Mouse (Mus musculus) lung, embryonic 15.5 days (tissue): ENCODE results near the gene Scnn1b. TPM values are rescaled to one million over a fixed set of nuclear protein-coding genes. Genes with fewer than 3 reads are reported as not detected.

ENCODE experiments used
- ATAC-seq: fragments of 200-750 bp; cut with Nextera tagmentation; 2 replicates; pipeline ENCODE4 v1.8.0; 2017; ENCODE audit warnings: moderate number of reproducible peaks, borderline replicate concordance; ENCODE audit not compliant: low FRiP score, low TSS enrichment; ENCODE audit errors: extremely low read depth
- H3K27ac ChIP-seq: fragments of 300-500 bp; sonication (generic); 2 replicates; pipeline ENCODE4 v1.5.1; 2015; ENCODE audit warnings: moderate library complexity, mild to moderate bottlenecking, inconsistent platforms
- H3K27me3 ChIP-seq: fragments of 300-500 bp; sonication (generic); 2 replicates; pipeline ENCODE4 v1.6.1; 2015; ENCODE audit warnings: inconsistent platforms
- H3K36me3 ChIP-seq: fragments of 300-500 bp; sonication (generic); 2 replicates; pipeline ENCODE4 v1.6.1; 2015; ENCODE audit warnings: inconsistent platforms
- H3K4me1 ChIP-seq: fragments of 300-500 bp; sonication (generic); 2 replicates; pipeline ENCODE4 v1.6.1; 2015; ENCODE audit warnings: inconsistent platforms
- H3K4me2 ChIP-seq: fragments of 300-500 bp; sonication (generic); 2 replicates; pipeline ENCODE4 v1.6.1; 2015; ENCODE audit warnings: inconsistent platforms, mild to moderate bottlenecking, moderate library complexity
- H3K4me3 ChIP-seq: fragments of 300-500 bp; sonication (generic); 2 replicates; pipeline ENCODE4 v1.5.1; 2015; ENCODE audit warnings: mild to moderate bottlenecking, inconsistent platforms
- H3K9ac ChIP-seq: fragments of 300-500 bp; sonication (generic); 2 replicates; pipeline ENCODE4 v1.6.1; 2015; ENCODE audit warnings: inconsistent platforms
- H3K9me3 ChIP-seq: fragments of 300-500 bp; sonication (generic); 2 replicates; pipeline ENCODE4 v1.6.1; 2016; ENCODE audit warnings: inconsistent platforms
- WGBS: fragments of 180-500 bp; shearing (Covaris S2); methylation state at CpG from one replicate; pipeline ENCODE4 v1.1.7; 2015; 5-methylcytosine and 5-hydroxymethylcytosine counted together
- polyA plus RNA-seq: library from polyadenylated mRNA; unstranded; fragments of >200 nt; fragmentation: Nextera tagmentation; extraction: Ambion mirVana; gene quantifications from 2 replicates; pipeline ENCODE4 v1.2.1, GENCODE M21; 2015

The Scnn1b gene
- polyA plus RNA-seq, 1 experiment from 2014 or later: 6.8 TPM

DNA sequence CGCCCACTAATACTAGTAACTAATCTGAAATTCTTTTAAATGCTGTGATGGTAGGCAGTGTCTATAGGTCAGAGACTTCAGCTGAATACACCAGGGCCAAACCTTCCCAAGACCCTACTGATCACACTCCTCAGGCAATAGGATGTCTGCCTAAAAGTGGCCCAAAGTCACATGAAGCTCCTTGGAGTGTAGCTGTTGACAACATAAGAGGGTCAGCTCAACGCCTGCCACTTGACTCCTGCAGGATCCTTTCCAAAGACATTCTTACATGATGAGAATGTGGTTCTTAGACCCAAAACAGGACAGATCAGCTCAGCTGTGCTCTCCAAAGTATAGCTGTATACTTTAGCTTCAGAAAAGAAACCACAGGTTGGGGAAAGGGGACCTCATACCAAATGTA, 77.5 kb downstream of the Scnn1b start:
- H3K4me2 ChIP-seq: no peak overlapping the region
- H3K4me3 ChIP-seq: no peak overlapping the region
- peak overlapping the region; percentile 87 for H3K27ac ChIP-seq
- ATAC-seq: no peak
- WGBS: 74% methylated on average over 2 of the region's 2 CpGs
- 0 out of 2 replicates have a peak, but pooled peaks cover 8% of the 10 kb centered on the region for H3K36me3 ChIP-seq
- H3K4me1 ChIP-seq: peaks cover 33% of the 10 kb centered on the region
- H3K9ac ChIP-seq: no peak overlapping the region
- no peaks in the 10 kb centered on the region for H3K27me3 ChIP-seq
- no peaks in the 10 kb centered on the region for H3K9me3 ChIP-seq

DNA sequence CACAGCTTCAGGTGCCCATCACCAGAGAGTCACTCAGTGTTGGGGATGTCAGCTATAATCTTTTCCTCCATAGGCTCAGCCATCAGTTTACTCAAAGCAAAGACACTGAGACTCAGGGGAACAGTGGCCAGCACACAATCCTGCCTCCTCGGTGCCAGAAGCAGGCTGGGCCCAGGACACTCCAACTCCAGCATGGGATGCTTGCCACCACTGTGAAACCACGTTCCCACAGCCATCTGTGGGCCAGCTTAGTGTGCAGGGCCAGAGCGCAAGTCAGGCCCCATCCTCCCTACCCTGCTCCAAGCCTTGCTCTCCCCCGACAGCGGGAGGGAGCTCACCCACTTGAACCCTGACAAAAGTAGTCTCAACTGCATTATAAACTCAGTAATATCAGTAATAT, 81.4 kb downstream of the Scnn1b start:
- Histone ChIP-seq H3K27ac (0 out of 2 replicates have a peak overlapping the region, but pooled peaks have one; percentile 41), H3K9ac (no peak overlapping the region), H3K4me1 (no peaks in the 10 kb centered on the region; the same call in 1 of the 2 replicates), H3K9me3 (no peaks in the 10 kb centered on the region), H3K36me3 (peaks cover 20% of the 10 kb centered on the region; the same call in 1 of the 2 replicates), H3K27me3 (no peaks in the 10 kb centered on the region), H3K4me3 (no peak overlapping the region), H3K4me2 (no peak overlapping the region)
- 75% methylated on average over 5 of the region's 5 CpGs for WGBS
- no peak for ATAC-seq

DNA sequence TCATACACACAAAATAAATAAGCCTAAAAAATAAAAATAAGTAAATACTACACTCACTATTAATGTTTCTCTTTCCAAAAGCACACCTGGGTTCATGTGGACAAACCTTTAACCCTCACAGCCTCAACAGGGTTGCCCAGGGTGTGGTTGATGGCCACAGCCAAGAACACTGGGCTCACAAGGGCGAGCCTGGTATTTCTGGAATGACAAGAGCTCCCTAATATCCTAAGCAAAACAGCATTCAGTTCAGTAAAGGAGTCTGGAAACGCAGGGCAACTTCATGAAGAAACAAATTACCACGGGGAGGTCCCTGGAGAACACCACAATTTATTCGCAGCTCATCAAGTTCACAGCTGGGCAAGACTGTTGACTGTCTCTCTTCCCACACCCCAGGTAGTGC, 82.7 kb downstream of the Scnn1b start:
- 55% methylated on average over 4 of the region's 4 CpGs for WGBS
- H3K4me3 ChIP-seq: no peak overlapping the region
- H3K9ac ChIP-seq: no peak overlapping the region
- H3K4me2 ChIP-seq: no peak overlapping the region
- peaks cover 21% of the 10 kb centered on the region; the same call in 1 of the 2 replicates for H3K36me3 ChIP-seq
- H3K27me3 ChIP-seq: no peaks in the 10 kb centered on the region
- H3K9me3 ChIP-seq: no peaks in the 10 kb centered on the region
- no peak; the same call in 1 of the 2 replicates for ATAC-seq
- H3K4me1 ChIP-seq: no peaks in the 10 kb centered on the region
- H3K27ac ChIP-seq: peak overlapping the region; percentile 77

DNA sequence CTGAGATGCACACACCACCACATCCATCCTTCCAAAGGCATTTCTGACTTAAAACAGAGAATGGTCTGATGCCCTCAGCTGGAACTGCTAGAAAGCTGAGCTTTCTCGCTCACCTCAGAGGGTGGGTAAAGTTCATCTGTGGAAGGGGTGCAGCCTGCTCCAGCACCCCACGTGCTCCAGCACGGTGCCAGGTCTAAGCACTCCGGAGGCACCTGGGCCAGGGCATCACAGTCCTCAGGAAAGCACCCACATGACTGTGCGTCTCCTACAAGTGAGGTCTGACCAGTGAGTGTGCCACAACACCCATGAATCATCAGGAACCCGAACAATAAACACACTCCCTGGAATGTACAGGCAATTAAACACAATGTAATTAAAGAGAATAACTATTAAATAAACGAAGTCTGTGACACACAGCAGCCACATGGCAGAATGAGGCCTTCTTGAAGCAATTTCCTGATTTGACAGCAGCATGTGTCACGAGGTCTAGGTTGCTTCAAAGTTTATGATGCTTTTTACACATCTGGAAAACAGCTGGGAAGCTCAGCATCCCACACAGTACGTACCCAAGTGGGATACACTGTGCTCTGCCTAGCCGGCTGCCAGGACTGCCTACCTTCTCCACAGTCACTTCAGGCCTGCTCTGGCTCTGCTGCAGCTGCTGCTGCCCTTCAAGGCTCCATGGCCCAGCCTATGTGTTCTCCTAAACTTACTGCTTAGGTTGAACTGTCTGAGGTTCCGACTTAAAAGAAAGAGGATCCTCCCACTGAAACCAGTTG, 90.2 kb downstream of the Scnn1b start:
- no peaks in the 10 kb centered on the region for H3K27me3 ChIP-seq
- no peaks in the 10 kb centered on the region for H3K9me3 ChIP-seq
- no peak overlapping the region for H3K4me3 ChIP-seq
- WGBS: 80% methylated on average over 11 of the region's 11 CpGs
- no peak overlapping the region for H3K4me2 ChIP-seq
- no peak overlapping the region for H3K27ac ChIP-seq
- no peak for ATAC-seq
- H3K36me3 ChIP-seq: peaks cover 19% of the 10 kb centered on the region; the same call in 1 of the 2 replicates
- no peaks in the 10 kb centered on the region for H3K4me1 ChIP-seq
- H3K9ac ChIP-seq: no peak overlapping the region

GRCm38 (mm10) chr7:121955802-121956201, 91.0 kb downstream of the Scnn1b start:
- no peak for ATAC-seq
- no peak overlapping the region for H3K4me3 ChIP-seq
- peaks cover 16% of the 10 kb centered on the region; the same call in 1 of the 2 replicates for H3K36me3 ChIP-seq
- H3K9me3 ChIP-seq: no peaks in the 10 kb centered on the region
- no peaks in the 10 kb centered on the region for H3K4me1 ChIP-seq
- no peaks in the 10 kb centered on the region for H3K27me3 ChIP-seq
- no peak overlapping the region for H3K9ac ChIP-seq
- no peak overlapping the region for H3K27ac ChIP-seq
- H3K4me2 ChIP-seq: no peak overlapping the region
- 69% methylated on average over 12 of the region's 12 CpGs for WGBS

DNA sequence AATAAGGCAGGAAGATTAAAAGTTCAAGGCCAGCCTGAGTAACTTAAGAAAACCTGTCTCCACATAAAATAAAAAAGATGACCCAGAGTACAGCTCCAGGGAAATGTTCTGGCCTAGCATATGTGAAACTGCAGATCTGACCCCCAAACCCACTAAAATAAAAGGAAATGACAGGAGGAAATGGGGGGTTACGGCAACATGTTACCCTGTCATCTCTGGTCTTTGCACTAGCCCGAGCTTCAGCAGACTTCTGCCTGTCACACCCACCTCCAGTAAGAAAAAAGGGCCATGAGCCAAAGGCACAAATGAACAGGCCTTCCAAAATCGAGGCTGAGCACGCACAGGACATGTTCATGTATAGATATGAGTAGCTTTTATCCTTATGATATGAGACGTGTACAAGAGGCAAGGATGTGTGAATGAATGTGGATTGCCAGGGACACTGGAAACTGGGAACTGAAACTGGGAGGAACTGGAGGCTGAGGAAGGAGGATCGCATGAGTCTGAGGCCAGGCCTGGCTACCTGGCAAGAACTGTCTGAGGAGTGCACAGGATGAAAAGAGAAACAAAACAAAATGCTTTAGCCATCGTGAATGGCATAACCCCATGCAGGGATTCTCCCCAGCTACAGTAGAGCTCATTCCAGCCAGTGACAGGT, 97.2 kb downstream of the Scnn1b start:
- WGBS: 80% methylated on average over 7 of the region's 7 CpGs
- no peaks in the 10 kb centered on the region for H3K9me3 ChIP-seq
- no peak overlapping the region for H3K4me3 ChIP-seq
- no peaks in the 10 kb centered on the region for H3K4me1 ChIP-seq
- no peaks in the 10 kb centered on the region for H3K27me3 ChIP-seq
- H3K36me3 ChIP-seq: peaks cover 19% of the 10 kb centered on the region; the same call in 1 of the 2 replicates
- ATAC-seq: no peak
- no peak overlapping the region for H3K27ac ChIP-seq
- no peak overlapping the region for H3K4me2 ChIP-seq
- no peak overlapping the region for H3K9ac ChIP-seq

GRCm38 (mm10) chr7:121962571-121962959, 97.7 kb downstream of the Scnn1b start:
- Histone ChIP-seq H3K36me3 (peaks cover 19% of the 10 kb centered on the region; the same call in 1 of the 2 replicates), H3K4me2 (no peak overlapping the region), H3K4me3 (no peak overlapping the region), H3K27ac (no peak overlapping the region), H3K9me3 (no peaks in the 10 kb centered on the region), H3K4me1 (no peaks in the 10 kb centered on the region), H3K27me3 (no peaks in the 10 kb centered on the region), H3K9ac (no peak overlapping the region)
- ATAC-seq: no peak
- WGBS: 59% methylated on average over 3 of the region's 3 CpGs

- no peak for ATAC-seq
- WGBS: 62% methylated on average over 6 of the region's 6 CpGs
- peaks cover 19% of the 10 kb centered on the region; the same call in 1 of the 2 replicates for H3K36me3 ChIP-seq
Measured at GRCm38 (mm10) chr7:121963883-121964398, 99.1 kb downstream of the Scnn1b start.

DNA sequence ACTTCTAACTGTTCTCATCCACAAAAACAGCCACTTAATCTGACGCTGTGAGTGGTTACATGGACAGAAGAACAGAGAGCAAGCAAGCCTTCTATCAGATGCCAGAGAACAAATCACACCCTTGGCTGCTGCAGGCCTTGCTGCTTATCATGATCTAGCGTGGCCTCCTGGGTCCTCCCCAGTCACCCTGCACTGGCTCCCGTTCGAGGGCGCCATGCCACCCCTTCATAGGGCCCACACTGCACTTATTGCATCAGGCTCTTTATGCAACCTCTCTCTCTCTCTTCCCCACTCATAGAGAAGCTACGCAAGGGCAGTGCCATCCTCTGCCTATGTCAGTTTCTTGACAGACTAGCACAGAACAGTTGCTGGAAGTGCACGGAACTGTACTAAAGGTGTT, 101.3 kb downstream of the Scnn1b start:
- H3K4me2 ChIP-seq: no peak overlapping the region
- H3K27ac ChIP-seq: no peak overlapping the region
- no peaks in the 10 kb centered on the region for H3K9me3 ChIP-seq
- ATAC-seq: no peak
- H3K36me3 ChIP-seq: peaks cover 28% of the 10 kb centered on the region; the same call in 1 of the 2 replicates
- H3K4me1 ChIP-seq: no peaks in the 10 kb centered on the region
- WGBS: 89% methylated on average over 7 of the region's 7 CpGs
- H3K4me3 ChIP-seq: no peak overlapping the region
- H3K27me3 ChIP-seq: no peaks in the 10 kb centered on the region
- no peak overlapping the region for H3K9ac ChIP-seq

More at GRCm38 (mm10) chr7:121963883-121964398, 99.1 kb downstream of the Scnn1b start:
- Histone ChIP-seq H3K4me1 (no peaks in the 10 kb centered on the region), H3K9me3 (no peaks in the 10 kb centered on the region), H3K27me3 (no peaks in the 10 kb centered on the region), H3K27ac (no peak overlapping the region), H3K4me2 (no peak overlapping the region), H3K9ac (no peak overlapping the region), H3K4me3 (no peak overlapping the region)

Other genes with a start within 250 kb of the Scnn1b start
- gene Usp31, start 157.8 kb upstream of the Scnn1b start, polyA plus RNA-seq: 1.9 and 2.1 TPM in 2 replicates
- gene Scnn1g, start 130.6 kb upstream of the Scnn1b start, polyA plus RNA-seq: 10.6 and 11.5 TPM in 2 replicates
- 24.5 and 27.3 TPM in 2 replicates for gene Cog7, start 116.7 kb downstream of the Scnn1b start, polyA plus RNA-seq
- gene Gga2, start 156.2 kb downstream of the Scnn1b start, polyA plus RNA-seq: 84.9 and 86.5 TPM in 2 replicates
- gene Ubfd1, start 202.1 kb downstream of the Scnn1b start, polyA plus RNA-seq: 56.9 and 58.7 TPM in 2 replicates
- 15.1 and 17.0 TPM in 2 replicates for gene Ears2, start 202.2 kb downstream of the Scnn1b start, polyA plus RNA-seq
- gene Ndufab1, start 236.8 kb downstream of the Scnn1b start, polyA plus RNA-seq: 634 and 676 TPM in 2 replicates